Mouse (Mus musculus) E14TG2a.4 (cell line): ENCODE data around the gene Gsg1l.

ENCODE experiments used
- H3K27me3 ChIP-seq: 2 replicates; pipeline ENCODE4 v1.6.1; 2014; ENCODE audit warnings: low read length, control low read depth; ENCODE audit not compliant: insufficient read depth
- H3K36me3 ChIP-seq: 2 replicates; pipeline ENCODE4 v1.6.1; 2014; ENCODE audit warnings: low read length, control low read depth; ENCODE audit not compliant: insufficient read depth
- H3K4me1 ChIP-seq: replicated peaks from 2 replicates; pipeline ENCODE4 v1.6.1; 2014; ENCODE audit warnings: low read depth, low read length, control low read depth
- H3K4me3 ChIP-seq: replicated peaks from 2 replicates; pipeline ENCODE4 v1.5.1; 2014; ENCODE audit warnings: mild to moderate bottlenecking, low read length
- H3K9me3 ChIP-seq: 2 replicates; pipeline ENCODE4 v1.6.1; 2014; ENCODE audit warnings: low read length, control low read depth
- CTCF ChIP-seq: conservative IDR thresholded peaks from 2 replicates; pipeline ENCODE4 v1.5.1; 2014; ENCODE audit warnings: low read length
- NANOG ChIP-seq: IDR thresholded peaks from 2 replicates; pipeline ENCODE4 v1.6.1; 2014; ENCODE audit warnings: borderline replicate concordance, low read length, mixed read lengths
- POU5F1 ChIP-seq: IDR thresholded peaks from 2 replicates; pipeline ENCODE4 v1.6.1; 2014; ENCODE audit warnings: low read length, borderline replicate concordance

The Gsg1l gene

GRCm38 (mm10) chr7:125972776-125973175, 109.4 kb downstream of the Gsg1l start:
- Histone ChIP-seq H3K4me1 (no peaks in the 10 kb centered on the region), H3K36me3 (no peaks in the 10 kb centered on the region), H3K4me3 (no peak overlapping the region), H3K27me3 (peaks cover 15% of the 10 kb centered on the region), H3K9me3 (no peaks in the 10 kb centered on the region)
- TF ChIP-seq POU5F1 (no peak), CTCF (no peak), NANOG (no peak)

- Histone ChIP-seq H3K27me3 (peaks cover 15% of the 10 kb centered on the region), H3K4me3 (no peak overlapping the region), H3K4me1 (no peaks in the 10 kb centered on the region), H3K9me3 (no peaks in the 10 kb centered on the region), H3K36me3 (no peaks in the 10 kb centered on the region)
- TF ChIP-seq NANOG (no peak), CTCF (no peak), POU5F1 (no peak)
Measured at GRCm38 (mm10) chr7:125972174-125972672, 110.0 kb downstream of the Gsg1l start.

GRCm38 (mm10) chr7:125969076-125969475, 113.1 kb downstream of the Gsg1l start:
- no peaks in the 10 kb centered on the region for H3K36me3 ChIP-seq
- peaks cover 7% of the 10 kb centered on the region for H3K4me1 ChIP-seq
- no peaks in the 10 kb centered on the region for H3K9me3 ChIP-seq
- TF ChIP-seq CTCF = no peak
- no peak for TF ChIP-seq NANOG
- no peak for TF ChIP-seq POU5F1
- no peak overlapping the region for H3K4me3 ChIP-seq
- H3K27me3 ChIP-seq = peaks cover 13% of the 10 kb centered on the region

GRCm38 (mm10) chr7:125966402-125967261, 115.6 kb downstream of the Gsg1l start:
- H3K36me3 ChIP-seq = no peaks in the 10 kb centered on the region
- no peaks in the 10 kb centered on the region for H3K9me3 ChIP-seq
- peaks cover 11% of the 10 kb centered on the region for H3K27me3 ChIP-seq
- H3K4me3 ChIP-seq = no peak overlapping the region
- no peak for TF ChIP-seq NANOG
- TF ChIP-seq CTCF = no peak
- no peak for TF ChIP-seq POU5F1
- peaks cover 7% of the 10 kb centered on the region for H3K4me1 ChIP-seq

- H3K36me3 ChIP-seq = no peaks in the 10 kb centered on the region
- H3K4me1 ChIP-seq = peaks cover 12% of the 10 kb centered on the region
- no peaks in the 10 kb centered on the region for H3K9me3 ChIP-seq
- peaks cover 23% of the 10 kb centered on the region for H3K27me3 ChIP-seq
- H3K4me3 ChIP-seq = no peak overlapping the region
- TF ChIP-seq CTCF = no peak
- no peak for TF ChIP-seq POU5F1
Measured at GRCm38 (mm10) chr7:125964087-125964607, 118.1 kb downstream of the Gsg1l start.

- peaks cover 21% of the 10 kb centered on the region for H3K4me1 ChIP-seq
- H3K4me3 ChIP-seq = no peak overlapping the region
- peaks cover 39% of the 10 kb centered on the region for H3K27me3 ChIP-seq
- TF ChIP-seq POU5F1 = no peak
- peak; percentile 28; the same call in 1 of the 2 replicates for TF ChIP-seq CTCF
- H3K36me3 ChIP-seq = no peaks in the 10 kb centered on the region
- no peaks in the 10 kb centered on the region for H3K9me3 ChIP-seq
Measured at GRCm38 (mm10) chr7:125959294-125960048, 122.7 kb downstream of the Gsg1l start.

- Histone ChIP-seq H3K4me1 (peaks cover 24% of the 10 kb centered on the region), H3K36me3 (no peaks in the 10 kb centered on the region), H3K4me3 (no peak overlapping the region), H3K27me3 (peaks cover 39% of the 10 kb centered on the region), H3K9me3 (no peaks in the 10 kb centered on the region)
- no peak for TF ChIP-seq NANOG
- TF ChIP-seq CTCF = no peak
- TF ChIP-seq POU5F1 = no peak
Measured at GRCm38 (mm10) chr7:125958856-125959255, 123.4 kb downstream of the Gsg1l start.

- Histone ChIP-seq H3K27me3 (peaks cover 33% of the 10 kb centered on the region), H3K4me3 (no peak overlapping the region), H3K4me1 (peaks cover 28% of the 10 kb centered on the region), H3K36me3 (no peaks in the 10 kb centered on the region), H3K9me3 (0 out of 2 replicates have a peak, but pooled peaks cover 3% of the 10 kb centered on the region)
- TF ChIP-seq POU5F1 (no peak), NANOG (no peak), CTCF (no peak)
Measured at GRCm38 (mm10) chr7:125954994-125955393, 127.2 kb downstream of the Gsg1l start.
